ENCODE assay signal across 29 mouse cellular contexts in the genomic region with DNA sequence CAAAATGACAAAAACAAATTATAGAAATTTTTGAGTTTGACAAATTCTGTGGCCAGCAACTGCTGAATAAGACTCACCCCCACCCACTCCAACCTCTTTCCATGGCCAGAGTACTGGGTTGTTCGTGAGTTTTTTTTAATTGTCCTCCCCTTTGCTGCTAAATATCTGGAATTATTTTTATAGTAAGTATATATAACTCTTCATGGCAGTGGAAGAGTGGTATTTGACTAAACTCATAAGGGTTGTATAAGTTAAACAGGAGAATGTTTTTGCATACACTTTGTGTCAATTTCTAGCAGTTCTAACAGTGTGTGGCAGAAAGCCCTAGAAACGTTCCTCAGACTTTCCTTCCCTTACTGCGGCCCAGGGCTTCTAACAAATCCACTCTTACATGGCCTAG. TPM values are rescaled to one million over a fixed set of nuclear protein-coding genes. Genes with fewer than 3 reads are reported as not detected.
DNase-seq lines count a peak whose midpoint lies in the region; ATAC-seq and TF ChIP-seq lines count a peak whose summit lies in the region.
"Had no signal": no experiment of that assay in that cellular context is flagged by ENCODE, and none has a peak within 500 bp of the region (broad histone marks: within the 10 kb centered on the region; RNA-seq: fewer than 3 reads in every experiment).

No protein-coding gene starts in this region.

- no peak overlapping the region for H3K27ac ChIP-seq in midbrain, embryonic 11.5 days (ENCODE audit: low read depth, low read length)
- H3K27ac ChIP-seq in midbrain, embryonic 10.5 days (replicated peaks): no peak overlapping the region
- 0 out of 2 replicates have a peak overlapping the region, but pooled peaks have one; percentile 22 for H3K27ac ChIP-seq in limb, embryonic 14.5 days (replicated peaks; ENCODE audit: low read depth, low read length)
- H3K27ac ChIP-seq: forebrain, embryonic 10.5 days; heart, embryonic 15.5 days; hindbrain, embryonic 10.5 days; hindbrain, embryonic 13.5 days had no signal

- WGBS in midbrain, embryonic 11.5 days: 2% methylated on average over 3 of the region's 3 CpGs
- 5% methylated on average over 3 of the region's 3 CpGs for WGBS in midbrain, embryonic 10.5 days
- 20% methylated on average over 3 of the region's 3 CpGs for WGBS in limb, embryonic 14.5 days

- ATAC-seq in midbrain, embryonic 11.5 days (ENCODE audit: low FRiP score): no peak
- ATAC-seq in limb, embryonic 14.5 days (ENCODE audit: low FRiP score, low read depth): no peak
- ATAC-seq: forebrain, embryonic 14.5 days; hindbrain, embryonic 16.5 days; inflammation-experienced regulatory T-cells, adult 6 months; Patski had no signal

- no peak for TF ChIP-seq POLR2A in limb, embryonic 14.5 days (IDR thresholded peaks at IDR 0.05; ENCODE audit: borderline replicate concordance, extremely low read depth, insufficient read depth, insufficient read length)

- DNase-seq in embryo, embryonic 11 days: peak; percentile 22
- no peak for DNase-seq in embryo, embryonic 9.5 days (ENCODE audit: extremely low spot score)
- DNase-seq in midbrain, embryonic 11.5 days (ENCODE audit: low spot score, missing footprints): peak; percentile 96
- no peak for DNase-seq in midbrain, embryonic 10.5 days (ENCODE audit: low spot score)
- peak; percentile 20 for DNase-seq in hindlimb bud, embryonic 11.5 days (ENCODE audit: extremely low spot score, low read depth, low spot score)
- peak; percentile 2 for DNase-seq in limb, embryonic 14.5 days (ENCODE audit: low spot score)
- no peak for DNase-seq in left cerebral cortex, adult 11 months (ENCODE audit: low spot score)
- DNase-seq: adrenal gland, postnatal 10 days; adrenal gland, postnatal 36 days; B cell, adult 2 months; cerebellum, adult 18-20 months; cerebellum, adult 9-10 months; cerebellum, postnatal 14 days; gastrocnemius, postnatal 25 days; heart, adult 18-20 months; heart, postnatal 10 days; heart, postnatal 36 days had no signal

- H3K9ac ChIP-seq in midbrain, embryonic 11.5 days (ENCODE audit: low read length): no peak overlapping the region
- H3K9ac ChIP-seq in limb, embryonic 14.5 days (ENCODE audit: low read depth, low read length, severe bottlenecking): no peak overlapping the region
- H3K9ac ChIP-seq: heart, embryonic 12.5 days; heart, embryonic 15.5 days; hindbrain, embryonic 13.5 days had no signal

- H3K4me2 ChIP-seq in midbrain, embryonic 11.5 days: no peak overlapping the region
- peak overlapping the region; percentile 22; the same call in 1 of the 2 replicates for H3K4me2 ChIP-seq in limb, embryonic 14.5 days (replicated peaks; ENCODE audit: low read depth, low read length, severe bottlenecking)
- H3K4me2 ChIP-seq: heart, embryonic 12.5 days; heart, embryonic 15.5 days; hindbrain, embryonic 13.5 days had no signal

- H3K27me3 ChIP-seq in midbrain, embryonic 11.5 days (ENCODE audit: control insufficient read depth, insufficient read depth, low read length): peaks cover 97% of the 10 kb centered on the region
- peaks cover 100% of the 10 kb centered on the region for H3K27me3 ChIP-seq in midbrain, embryonic 10.5 days (ENCODE audit: low read depth, poor library complexity, severe bottlenecking)
- H3K27me3 ChIP-seq in limb, embryonic 14.5 days (ENCODE audit: control insufficient read depth, insufficient read depth, low read length): peaks cover 44% of the 10 kb centered on the region

- no peak overlapping the region for H3K4me3 ChIP-seq in midbrain, embryonic 11.5 days (ENCODE audit: low read depth, low read length)
- H3K4me3 ChIP-seq in midbrain, embryonic 10.5 days: no peak overlapping the region
- H3K4me3 ChIP-seq in limb, embryonic 14.5 days (replicated peaks; ENCODE audit: low read length): no peak overlapping the region
- H3K4me3 ChIP-seq: forebrain, embryonic 10.5 days; heart, embryonic 12.5 days; heart, embryonic 15.5 days; hindbrain, embryonic 10.5 days; hindbrain, embryonic 13.5 days had no signal

- H3K9me3 ChIP-seq in midbrain, embryonic 11.5 days (ENCODE audit: control insufficient read depth, low read length): no peaks in the 10 kb centered on the region
- no peaks in the 10 kb centered on the region for H3K9me3 ChIP-seq in midbrain, embryonic 10.5 days (replicated peaks)
- H3K9me3 ChIP-seq in limb, embryonic 14.5 days (ENCODE audit: control insufficient read depth, low read length): no peaks in the 10 kb centered on the region
- H3K9me3 ChIP-seq: forebrain, embryonic 10.5 days; G1E; heart, embryonic 12.5 days; heart, embryonic 15.5 days; hindbrain, embryonic 10.5 days; hindbrain, embryonic 13.5 days had no signal

- H3K36me3 ChIP-seq in midbrain, embryonic 11.5 days (ENCODE audit: control insufficient read depth, insufficient read depth, low read length): no peaks in the 10 kb centered on the region
- H3K36me3 ChIP-seq in midbrain, embryonic 10.5 days: no peaks in the 10 kb centered on the region
- H3K36me3 ChIP-seq in limb, embryonic 14.5 days (ENCODE audit: control insufficient read depth, insufficient read depth, low read length): no peaks in the 10 kb centered on the region
- H3K36me3 ChIP-seq: forebrain, embryonic 10.5 days; G1E; heart, embryonic 12.5 days; heart, embryonic 15.5 days; hindbrain, embryonic 10.5 days; hindbrain, embryonic 13.5 days had no signal

- no peaks in the 10 kb centered on the region for H3K4me1 ChIP-seq in midbrain, embryonic 11.5 days (ENCODE audit: control insufficient read depth, insufficient read depth, low read length)
- H3K4me1 ChIP-seq in midbrain, embryonic 10.5 days: no peaks in the 10 kb centered on the region
- H3K4me1 ChIP-seq in limb, embryonic 14.5 days (ENCODE audit: control insufficient read depth, insufficient read depth, low read length): peaks cover 15% of the 10 kb centered on the region
- H3K4me1 ChIP-seq: forebrain, embryonic 10.5 days; heart, embryonic 12.5 days; hindbrain, embryonic 10.5 days; hindbrain, embryonic 13.5 days had no signal

RNA-seq across cellular contexts. Expression of a gene that starts 7.0 kb away (rescaled TPM):
- not detected in 2 replicates for polyA plus RNA-seq in midbrain, embryonic 11.5 days (2014; fragmentation: Nextera tagmentation; extraction: Ambion mirVana)
- not detected in 2 replicates for polyA plus RNA-seq in midbrain, embryonic 10.5 days (2016; fragmentation: Nextera tagmentation; extraction: Ambion mirVana)
- 26.0 and 37.6 TPM in 2 replicates for polyA plus RNA-seq in limb, embryonic 14.5 days (2012; rRNA removed)
- 16.0 and 24.1 TPM in 2 replicates for polyA plus RNA-seq in limb, embryonic 14.5 days (2014; fragmentation: Nextera tagmentation; extraction: Ambion mirVana)
- polyA plus RNA-seq: embryonic facial prominence, embryonic 11.5 days; embryonic facial prominence, embryonic 14.5 days; forebrain, embryonic 10.5 days; forebrain, embryonic 14.5 days; G1E; heart, embryonic 12.5 days; heart, embryonic 15.5 days; hindbrain, embryonic 10.5 days; hindbrain, embryonic 13.5 days; hindbrain, embryonic 16.5 days; inflammation-experienced regulatory T-cells, adult 6 months had no signal

RNA-seq across cellular contexts. Expression of a gene that starts 22.1 kb away (rescaled TPM):
- not detected in 2 replicates for polyA plus RNA-seq in midbrain, embryonic 11.5 days (2014; fragmentation: Nextera tagmentation; extraction: Ambion mirVana)
- not detected in 2 replicates for polyA plus RNA-seq in midbrain, embryonic 10.5 days (2016; fragmentation: Nextera tagmentation; extraction: Ambion mirVana)
- 32.6 and 41.2 TPM in 2 replicates for polyA plus RNA-seq in limb, embryonic 14.5 days (2012; rRNA removed)
- 31.1 and 39.0 TPM in 2 replicates for polyA plus RNA-seq in limb, embryonic 14.5 days (2014; fragmentation: Nextera tagmentation; extraction: Ambion mirVana)
- polyA plus RNA-seq: embryonic facial prominence, embryonic 11.5 days; embryonic facial prominence, embryonic 14.5 days; forebrain, embryonic 10.5 days; forebrain, embryonic 14.5 days; G1E; heart, embryonic 12.5 days; heart, embryonic 15.5 days; hindbrain, embryonic 10.5 days; hindbrain, embryonic 13.5 days; hindbrain, embryonic 16.5 days; inflammation-experienced regulatory T-cells, adult 6 months had no signal

RNA-seq across cellular contexts. Expression of a gene that starts 27.0 kb away (rescaled TPM):
- not detected in 2 replicates for polyA plus RNA-seq in midbrain, embryonic 11.5 days (2014; fragmentation: Nextera tagmentation; extraction: Ambion mirVana)
- polyA plus RNA-seq in midbrain, embryonic 10.5 days (2016; fragmentation: Nextera tagmentation; extraction: Ambion mirVana): 0.06 TPM in 1 of 2 replicates, not detected in the other
- polyA plus RNA-seq in limb, embryonic 14.5 days (2012; rRNA removed): 111 and 136 TPM in 2 replicates
- 117 and 149 TPM in 2 replicates for polyA plus RNA-seq in limb, embryonic 14.5 days (2014; fragmentation: Nextera tagmentation; extraction: Ambion mirVana)
- polyA plus RNA-seq: embryonic facial prominence, embryonic 11.5 days; embryonic facial prominence, embryonic 14.5 days; forebrain, embryonic 10.5 days; forebrain, embryonic 14.5 days; G1E; hindbrain, embryonic 10.5 days; hindbrain, embryonic 16.5 days; inflammation-experienced regulatory T-cells, adult 6 months had no signal

RNA-seq across cellular contexts. Expression of a gene that starts 36.8 kb away (rescaled TPM):
- not detected in 2 replicates for polyA plus RNA-seq in midbrain, embryonic 11.5 days (2014; fragmentation: Nextera tagmentation; extraction: Ambion mirVana)
- not detected in 2 replicates for polyA plus RNA-seq in midbrain, embryonic 10.5 days (2016; fragmentation: Nextera tagmentation; extraction: Ambion mirVana)
- 107 and 134 TPM in 2 replicates for polyA plus RNA-seq in limb, embryonic 14.5 days (2012; rRNA removed)
- 39.0 and 45.2 TPM in 2 replicates for polyA plus RNA-seq in limb, embryonic 14.5 days (2014; fragmentation: Nextera tagmentation; extraction: Ambion mirVana)
- polyA plus RNA-seq: forebrain, embryonic 10.5 days; forebrain, embryonic 14.5 days; G1E; hindbrain, embryonic 10.5 days had no signal

RNA-seq across cellular contexts. Expression of a gene that starts 45.6 kb away (rescaled TPM):
- polyA plus RNA-seq in midbrain, embryonic 11.5 days (2014; fragmentation: Nextera tagmentation; extraction: Ambion mirVana): 0.23 and 0.30 TPM in 2 replicates
- 0.15 and 0.29 TPM in 2 replicates for polyA plus RNA-seq in midbrain, embryonic 10.5 days (2016; fragmentation: Nextera tagmentation; extraction: Ambion mirVana)
- polyA plus RNA-seq in limb, embryonic 14.5 days (2012; rRNA removed): 0.64 and 0.93 TPM in 2 replicates
- polyA plus RNA-seq in limb, embryonic 14.5 days (2014; fragmentation: Nextera tagmentation; extraction: Ambion mirVana): 0.18 and 0.44 TPM in 2 replicates
- polyA plus RNA-seq: forebrain, embryonic 10.5 days; forebrain, embryonic 14.5 days; G1E; heart, embryonic 12.5 days; heart, embryonic 15.5 days; inflammation-experienced regulatory T-cells, adult 6 months; Patski had no signal

Comparison
In these comparisons a context has a peak if more than half of its experiments do, and no peak if none do; other contexts are left out.
1. DNase-seq: peak in embryo, embryonic 11 days (single experiment), midbrain, embryonic 11.5 days (single experiment), hindlimb bud, embryonic 11.5 days (single experiment) and limb, embryonic 14.5 days (single experiment); none in embryo, embryonic 9.5 days (single experiment), midbrain, embryonic 10.5 days (single experiment) and left cerebral cortex, adult 11 months (single experiment).
2. RNA of a gene that starts 7.0 kb away (polyA plus RNA-seq): 16.0 to 37.6 TPM in limb, embryonic 14.5 days; not detected in midbrain, embryonic 11.5 days and not detected in midbrain, embryonic 10.5 days; every median in the first group is over 10 times any median in the second.
3. RNA of a gene that starts 22.1 kb away (polyA plus RNA-seq): 31.1 to 41.2 TPM in limb, embryonic 14.5 days; not detected in midbrain, embryonic 11.5 days and not detected in midbrain, embryonic 10.5 days; every median in the first group is over 10 times any median in the second.
4. RNA of a gene that starts 27.0 kb away (polyA plus RNA-seq): 111 to 149 TPM in limb, embryonic 14.5 days; 0.06 TPM in midbrain, embryonic 10.5 days and not detected in midbrain, embryonic 11.5 days; every median in the first group is over 100 times any median in the second.